Mouse (Mus musculus): ENCODE data around the gene Fut9. TPM values are rescaled to one million over a fixed set of nuclear protein-coding genes. Genes with fewer than 3 reads are reported as not detected.

Gene Fut9
- polyA plus RNA-seq, 1 experiment from 2014 or later = 0.04 TPM

- WGBS = 74% methylated on average over 4 of the region's 4 CpGs
- Histone ChIP-seq H3K27ac (replicated peaks in 1 of 2; ENCODE audit: control insufficient read depth in 1 of 2, insufficient read depth in 1 of 2, low read depth in 2 of 2, low read length in 2 of 2) (no peak overlapping the region), H3K4me3 (ENCODE audit: control insufficient read depth in 1 of 2, insufficient read depth in 1 of 2, low read depth in 1 of 2, low read length in 2 of 2) (no peak overlapping the region)
Measured at GRCm38 (mm10) chr4:25617301-25617700, 182.7 kb downstream of the Fut9 start.

GRCm38 (mm10) chr4:25613426-25613825, 186.6 kb downstream of the Fut9 start:
- no peak overlapping the region for H3K4me3 ChIP-seq (ENCODE audit: control insufficient read depth in 1 of 2, insufficient read depth in 1 of 2, low read depth in 1 of 2, low read length in 2 of 2)
- no peaks in the 10 kb centered on the region for H3K27me3 ChIP-seq (ENCODE audit: control insufficient read depth, insufficient read depth, low read length)
- H3K4me1 ChIP-seq (ENCODE audit: control insufficient read depth in 2 of 2, insufficient read depth in 2 of 2, low read length in 2 of 2) = no peaks in the 10 kb centered on the region
- H3K9ac ChIP-seq (ENCODE audit: low read length) = no peak overlapping the region
- no peak overlapping the region for H3K27ac ChIP-seq (replicated peaks in 1 of 2; ENCODE audit: control insufficient read depth in 1 of 2, insufficient read depth in 1 of 2, low read depth in 2 of 2, low read length in 2 of 2)
- no peak for ATAC-seq (ENCODE audit: insufficient number of reproducible peaks, insufficient read depth, low FRiP score, low read depth)
- no peak overlapping the region for H3K4me2 ChIP-seq (ENCODE audit: low read length)
- H3K9me3 ChIP-seq (ENCODE audit: control insufficient read depth, low read length) = no peaks in the 10 kb centered on the region
- no peaks in the 10 kb centered on the region for H3K36me3 ChIP-seq (ENCODE audit: control insufficient read depth, insufficient read depth, low read length)
- 78% methylated on average over 5 of the region's 5 CpGs for WGBS

More at GRCm38 (mm10) chr4:25617301-25617700, 182.7 kb downstream of the Fut9 start:
- H3K4me2 ChIP-seq (ENCODE audit: low read length) = no peak overlapping the region
- no peak overlapping the region for H3K9ac ChIP-seq (ENCODE audit: low read length)
- no peaks in the 10 kb centered on the region for H3K36me3 ChIP-seq (ENCODE audit: control insufficient read depth, insufficient read depth, low read length)
- no peaks in the 10 kb centered on the region for H3K4me1 ChIP-seq (ENCODE audit: control insufficient read depth in 2 of 2, insufficient read depth in 2 of 2, low read length in 2 of 2)
- no peaks in the 10 kb centered on the region for H3K27me3 ChIP-seq (ENCODE audit: control insufficient read depth, insufficient read depth, low read length)
- no peak for ATAC-seq (ENCODE audit: insufficient number of reproducible peaks, insufficient read depth, low FRiP score, low read depth)
- no peaks in the 10 kb centered on the region for H3K9me3 ChIP-seq (ENCODE audit: control insufficient read depth, low read length)

GRCm38 (mm10) chr4:25610481-25610880, 189.6 kb downstream of the Fut9 start:
- Histone ChIP-seq H3K36me3 (ENCODE audit: control insufficient read depth, insufficient read depth, low read length) (no peaks in the 10 kb centered on the region), H3K4me3 (ENCODE audit: control insufficient read depth in 1 of 2, insufficient read depth in 1 of 2, low read depth in 1 of 2, low read length in 2 of 2) (no peak overlapping the region), H3K27ac (replicated peaks in 1 of 2; ENCODE audit: control insufficient read depth in 1 of 2, insufficient read depth in 1 of 2, low read depth in 2 of 2, low read length in 2 of 2) (no peak overlapping the region), H3K9ac (ENCODE audit: low read length) (no peak overlapping the region), H3K27me3 (ENCODE audit: control insufficient read depth, insufficient read depth, low read length) (no peaks in the 10 kb centered on the region), H3K4me1 (ENCODE audit: control insufficient read depth in 2 of 2, insufficient read depth in 2 of 2, low read length in 2 of 2) (no peaks in the 10 kb centered on the region), H3K4me2 (ENCODE audit: low read length) (no peak overlapping the region), H3K9me3 (ENCODE audit: control insufficient read depth, low read length) (no peaks in the 10 kb centered on the region)
- ATAC-seq (ENCODE audit: insufficient number of reproducible peaks, insufficient read depth, low FRiP score, low read depth) = no peak
- WGBS = 59% methylated on average over 2 of the region's 2 CpGs

- no peak overlapping the region for H3K9ac ChIP-seq (ENCODE audit: low read length)
- no peaks in the 10 kb centered on the region for H3K27me3 ChIP-seq (ENCODE audit: control insufficient read depth, insufficient read depth, low read length)
- H3K27ac ChIP-seq (replicated peaks in 1 of 2; ENCODE audit: control insufficient read depth in 1 of 2, insufficient read depth in 1 of 2, low read depth in 2 of 2, low read length in 2 of 2) = no peak overlapping the region
- no peak for ATAC-seq (ENCODE audit: insufficient number of reproducible peaks, insufficient read depth, low FRiP score, low read depth)
- 68% methylated on average over 4 of the region's 4 CpGs for WGBS
- H3K4me2 ChIP-seq (ENCODE audit: low read length) = no peak overlapping the region
- H3K4me3 ChIP-seq (ENCODE audit: control insufficient read depth in 1 of 2, insufficient read depth in 1 of 2, low read depth in 1 of 2, low read length in 2 of 2) = no peak overlapping the region
- no peaks in the 10 kb centered on the region for H3K9me3 ChIP-seq (ENCODE audit: control insufficient read depth, low read length)
- no peaks in the 10 kb centered on the region for H3K36me3 ChIP-seq (ENCODE audit: control insufficient read depth, insufficient read depth, low read length)
- no peaks in the 10 kb centered on the region for H3K4me1 ChIP-seq (ENCODE audit: control insufficient read depth in 2 of 2, insufficient read depth in 2 of 2, low read length in 2 of 2)
Measured at GRCm38 (mm10) chr4:25593218-25593617, 206.8 kb downstream of the Fut9 start.

All from heart, embryonic 14.5 days (tissue).